Mouse (Mus musculus) midbrain, embryonic 16.5 days (tissue): ENCODE data around the gene Cd300lb. TPM values are rescaled to one million over a fixed set of nuclear protein-coding genes. Genes with fewer than 3 reads are reported as not detected.

Source experiments
- ATAC-seq: fragments of 200-750 bp; cut with Nextera tagmentation; 2 replicates; pipeline ENCODE4 v1.8.0; 2017; ENCODE audit warnings: moderate TSS enrichment
- H3K27ac ChIP-seq: fragments of 300-500 bp; sonication (generic); 2 replicates; pipeline ENCODE4 v1.5.1; 2014; ENCODE audit warnings: mild to moderate bottlenecking, low read length, mixed read lengths
- H3K27me3 ChIP-seq: fragments of 300-500 bp; sonication (generic); 2 replicates; pipeline ENCODE4 v1.6.1; 2014; ENCODE audit warnings: low read depth, low read length, mixed read lengths; ENCODE audit not compliant: control insufficient read depth, insufficient read depth
- H3K36me3 ChIP-seq: fragments of 300-500 bp; sonication (generic); 2 replicates; pipeline ENCODE4 v1.6.1; 2014; ENCODE audit warnings: mild to moderate bottlenecking, low read length, moderate library complexity, mixed read lengths; ENCODE audit not compliant: control insufficient read depth, insufficient read depth
- H3K4me1 ChIP-seq: fragments of 300-500 bp; sonication (generic); 2 replicates; pipeline ENCODE4 v1.6.1; 2014; ENCODE audit warnings: mild to moderate bottlenecking, low read length, mixed read lengths; ENCODE audit not compliant: control insufficient read depth, insufficient read depth
- H3K4me2 ChIP-seq: fragments of 300-500 bp; sonication (generic); 2 replicates; pipeline ENCODE4 v1.6.1; 2014; ENCODE audit warnings: mild to moderate bottlenecking, low read length, mixed read lengths
- H3K4me3 ChIP-seq: fragments of 300-500 bp; sonication (generic); 2 replicates; pipeline ENCODE4 v1.5.1; 2014; ENCODE audit warnings: low read depth, mild to moderate bottlenecking, low read length, moderate library complexity, mixed read lengths
- H3K9ac ChIP-seq: fragments of 300-500 bp; sonication (generic); 2 replicates; pipeline ENCODE4 v1.6.1; 2014; ENCODE audit warnings: low read depth, low read length, mixed read lengths
- H3K9me3 ChIP-seq: fragments of 300-500 bp; sonication (generic); replicated peaks from 2 replicates; pipeline ENCODE4 v1.6.1; 2014; ENCODE audit warnings: mild to moderate bottlenecking, low read length, mixed read lengths; ENCODE audit not compliant: control insufficient read depth, poor library complexity, severe bottlenecking
- whole genome bisulfite sequencing: fragments of 180-500 bp; shearing (Covaris S2); extraction: QIAGEN DNeasy Blood & Tissue Kit; methylation state at CpG from one replicate; pipeline ENCODE4 v1.1.7; 2014; 5-methylcytosine and 5-hydroxymethylcytosine counted together
- polyA plus RNA-seq: library from polyadenylated mRNA; unstranded; fragments of >200 nt; fragmentation: Nextera tagmentation; extraction: Ambion mirVana; gene quantifications from 2 replicates; pipeline ENCODE4 v1.2.1, GENCODE M21; 2015

The Cd300lb gene
- polyA plus RNA-seq, 1 experiment from 2014 or later = not detected

DNA sequence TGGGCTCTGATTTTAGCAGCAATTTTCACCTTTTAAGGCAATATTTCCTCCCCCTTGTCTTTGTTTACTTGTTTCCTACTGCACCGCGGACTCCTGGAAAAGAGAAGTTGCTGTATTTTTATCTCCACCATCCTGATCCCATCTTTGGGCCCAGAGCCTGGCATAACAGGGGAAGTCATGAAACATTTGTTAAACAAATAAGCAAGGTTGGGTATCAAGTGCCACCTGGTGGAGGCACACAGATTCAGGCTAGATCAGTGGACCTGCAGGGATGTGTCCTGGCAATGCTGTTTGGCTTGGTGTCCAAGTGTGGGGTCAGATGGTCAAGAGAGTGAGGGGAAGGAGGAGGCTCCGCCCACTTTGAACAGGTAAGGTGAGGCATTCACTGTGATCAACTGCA lies 57.0 kb downstream of the Cd300lb start:
- 63% methylated on average over 3 of the region's 3 CpGs for WGBS
- Histone ChIP-seq H3K9ac (no peak overlapping the region), H3K4me3 (no peak overlapping the region), H3K4me2 (no peak overlapping the region), H3K9me3 (no peaks in the 10 kb centered on the region), H3K4me1 (peaks cover 3% of the 10 kb centered on the region; the same call in 1 of the 2 replicates), H3K27ac (no peak overlapping the region), H3K36me3 (no peaks in the 10 kb centered on the region), H3K27me3 (no peaks in the 10 kb centered on the region)
- no peak for ATAC-seq

DNA sequence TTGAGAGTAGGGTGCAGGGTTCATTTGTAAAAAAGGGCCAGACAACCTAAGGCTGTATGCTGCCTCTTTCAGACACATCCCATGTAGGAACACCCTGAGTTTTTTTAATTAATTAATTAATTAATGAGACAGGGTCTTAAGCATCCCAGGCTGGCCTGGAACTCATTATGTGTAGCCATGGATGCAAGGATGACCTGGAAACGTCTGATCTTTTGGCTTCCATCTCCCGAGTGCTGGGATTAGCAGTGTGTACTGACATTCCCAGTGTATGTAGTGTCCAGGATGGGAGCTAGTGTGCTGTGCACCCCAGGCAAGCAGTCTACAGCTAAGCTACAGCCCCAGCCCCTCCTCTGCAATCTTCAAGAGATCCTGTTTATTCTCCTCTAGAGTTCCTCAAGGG lies 57.6 kb downstream of the Cd300lb start:
- Histone ChIP-seq H3K9me3 (no peaks in the 10 kb centered on the region), H3K4me3 (no peak overlapping the region), H3K27ac (no peak overlapping the region), H3K27me3 (no peaks in the 10 kb centered on the region; the same call in 1 of the 2 replicates), H3K4me1 (peaks cover 3% of the 10 kb centered on the region; the same call in 1 of the 2 replicates), H3K36me3 (no peaks in the 10 kb centered on the region), H3K9ac (no peak overlapping the region), H3K4me2 (no peak overlapping the region)
- WGBS = 36% methylated on average over 2 of the region's 2 CpGs
- no peak for ATAC-seq

DNA sequence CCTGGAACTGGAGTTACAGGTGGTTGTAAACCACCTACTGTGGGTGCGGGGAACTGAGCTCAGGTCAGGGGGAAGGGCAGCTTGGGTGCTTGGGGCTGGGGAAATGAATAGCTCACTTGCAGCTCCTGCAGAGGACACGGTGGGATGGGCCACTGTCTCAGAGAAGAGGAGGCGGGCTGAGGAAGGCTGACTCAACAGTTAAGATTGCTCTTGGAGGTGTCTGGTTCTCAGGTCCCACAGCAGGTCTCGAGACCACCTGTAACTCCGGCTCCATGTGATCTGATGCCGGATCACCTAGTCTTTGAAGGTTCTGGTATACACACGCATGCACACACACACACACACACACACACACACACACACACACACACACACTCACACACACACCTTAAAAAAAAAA lies 58.0 kb downstream of the Cd300lb start:
- Histone ChIP-seq H3K27ac (no peak overlapping the region), H3K4me2 (no peak overlapping the region), H3K9me3 (no peaks in the 10 kb centered on the region), H3K27me3 (no peaks in the 10 kb centered on the region; the same call in 1 of the 2 replicates), H3K4me3 (no peak overlapping the region), H3K36me3 (no peaks in the 10 kb centered on the region), H3K9ac (no peak overlapping the region), H3K4me1 (peaks cover 3% of the 10 kb centered on the region; the same call in 1 of the 2 replicates)
- WGBS = 60% methylated on average over 7 of the region's 7 CpGs
- ATAC-seq = no peak

DNA sequence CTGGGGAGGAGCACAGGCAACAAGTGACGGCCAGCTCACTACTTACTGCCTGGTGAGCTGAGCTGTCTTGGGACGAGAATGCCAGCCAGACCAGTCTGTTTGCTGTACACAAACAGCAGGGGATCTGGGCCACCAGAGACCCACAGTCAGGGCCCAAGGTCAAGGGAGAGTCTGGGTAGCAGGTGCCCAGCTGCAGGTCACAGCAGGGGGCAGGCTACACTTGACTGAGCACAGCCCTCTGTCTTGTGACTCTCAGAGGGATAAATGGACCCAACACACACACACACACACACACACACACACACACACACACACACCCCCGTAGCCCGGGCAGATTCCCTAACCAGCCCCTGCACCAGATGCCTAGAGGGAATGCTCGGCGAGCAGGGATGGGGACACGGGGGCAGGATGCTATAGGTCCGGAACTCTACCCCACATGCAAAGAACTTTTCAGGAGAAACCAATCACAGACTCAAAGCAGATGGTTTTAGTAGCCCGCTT lies 58.8 kb downstream of the Cd300lb start:
- no peak for ATAC-seq
- Histone ChIP-seq H3K27ac (no peak overlapping the region), H3K4me2 (no peak overlapping the region)

DNA sequence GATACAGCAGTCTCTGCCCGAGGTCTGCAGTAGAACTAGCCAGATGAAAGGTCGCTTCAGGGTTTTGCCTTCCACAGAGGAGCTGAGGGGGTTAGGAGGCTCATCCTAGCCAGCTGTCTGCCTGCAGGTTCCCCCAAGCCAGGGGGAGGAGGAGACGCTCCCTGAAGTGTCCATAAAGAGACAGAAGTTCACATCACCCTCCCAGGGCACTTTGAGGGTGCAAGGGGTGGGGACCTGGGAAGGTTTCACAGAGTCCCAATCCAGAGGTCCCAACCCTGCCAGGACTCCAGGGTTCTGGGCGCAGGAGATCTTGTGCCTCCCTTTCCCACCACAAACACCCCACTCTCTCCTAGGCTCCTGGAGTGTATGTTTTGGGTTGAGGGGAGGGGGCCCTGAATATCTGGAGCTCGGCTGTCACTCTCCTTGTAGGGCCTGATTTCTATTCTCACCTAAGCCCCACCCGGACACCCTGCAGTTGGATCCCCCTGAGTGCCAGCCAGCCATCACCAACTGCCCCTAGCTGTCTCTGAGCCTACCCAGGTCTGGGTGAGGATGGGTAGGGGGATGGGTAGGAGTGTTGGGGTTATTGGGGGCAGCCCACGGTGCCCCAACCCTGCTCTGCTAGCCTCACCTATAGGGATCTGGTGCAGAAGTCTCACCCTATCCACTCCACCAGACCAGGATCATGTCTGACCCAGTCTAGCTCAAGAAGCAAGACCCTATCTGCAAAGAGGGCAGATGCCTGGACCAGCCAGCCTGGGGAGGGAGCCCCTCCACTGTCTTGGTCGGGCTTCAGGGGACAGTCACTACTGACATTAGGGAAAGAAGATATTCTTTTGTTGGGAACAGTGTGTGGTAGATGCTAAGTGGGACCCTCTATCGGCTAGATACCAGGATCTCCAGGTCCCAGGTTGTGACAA lies 59.7 kb downstream of the Cd300lb start:
- ATAC-seq = no peak
- Histone ChIP-seq H3K9me3 (no peaks in the 10 kb centered on the region), H3K9ac (no peak overlapping the region), H3K36me3 (no peaks in the 10 kb centered on the region), H3K4me3 (no peak overlapping the region), H3K27me3 (no peaks in the 10 kb centered on the region; the same call in 1 of the 2 replicates), H3K27ac (no peak overlapping the region), H3K4me1 (peaks cover 3% of the 10 kb centered on the region; the same call in 1 of the 2 replicates), H3K4me2 (no peak overlapping the region)
- 66% methylated on average over 9 of the region's 9 CpGs for WGBS

More for the DNA sequence above, 58.8 kb downstream of the Cd300lb start:
- H3K4me3 ChIP-seq = no peak overlapping the region
- H3K9ac ChIP-seq = no peak overlapping the region
- peaks cover 3% of the 10 kb centered on the region; the same call in 1 of the 2 replicates for H3K4me1 ChIP-seq
- H3K36me3 ChIP-seq = no peaks in the 10 kb centered on the region
- H3K9me3 ChIP-seq = no peaks in the 10 kb centered on the region
- 17% methylated on average over 9 of the region's 9 CpGs for WGBS
- H3K27me3 ChIP-seq = no peaks in the 10 kb centered on the region; the same call in 1 of the 2 replicates

DNA sequence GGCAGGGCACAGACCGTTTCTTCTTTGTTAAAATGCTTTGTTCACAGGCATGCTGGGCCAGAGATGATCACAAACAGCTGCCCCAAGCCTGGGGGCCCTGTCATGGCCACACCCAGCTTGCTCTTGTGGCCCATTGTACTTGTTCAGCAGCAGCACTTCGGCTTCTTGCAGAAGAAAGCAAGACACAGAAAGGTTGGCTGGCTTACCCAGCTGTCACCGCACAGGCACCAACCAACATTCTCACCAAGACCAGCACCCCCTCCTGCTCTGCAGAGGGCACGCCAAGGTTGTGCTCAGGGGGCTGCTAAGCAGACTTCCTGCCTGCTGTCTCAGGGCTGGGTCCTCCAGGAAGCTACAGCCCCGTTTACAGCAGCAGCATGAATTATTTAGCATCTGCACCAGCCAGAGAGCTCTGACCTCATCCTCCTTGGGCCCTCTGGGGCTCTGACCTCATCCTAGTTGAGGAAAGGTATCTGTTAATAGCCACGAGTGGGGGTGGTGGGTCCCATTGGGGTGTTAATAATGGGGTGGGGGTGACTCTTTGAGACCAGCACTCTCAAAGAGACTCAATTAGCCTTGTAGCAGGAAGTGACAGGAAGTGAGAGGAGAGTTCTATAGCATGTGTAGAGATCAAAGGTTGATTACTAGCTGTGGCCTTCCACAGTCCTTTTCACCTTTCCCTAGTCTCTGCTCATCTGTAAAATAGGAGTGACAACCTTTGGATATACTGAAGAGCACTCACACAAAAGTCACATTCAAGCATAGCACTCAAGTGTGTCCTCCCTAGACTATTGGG lies 61.0 kb downstream of the Cd300lb start:
- Histone ChIP-seq H3K4me2 (no peak overlapping the region), H3K36me3 (no peaks in the 10 kb centered on the region), H3K27me3 (no peaks in the 10 kb centered on the region; the same call in 1 of the 2 replicates), H3K27ac (no peak overlapping the region), H3K4me1 (peaks cover 3% of the 10 kb centered on the region; the same call in 1 of the 2 replicates), H3K9ac (no peak overlapping the region), H3K4me3 (no peak overlapping the region), H3K9me3 (no peaks in the 10 kb centered on the region)
- no peak for ATAC-seq
- WGBS = 24% methylated on average over 6 of the region's 6 CpGs

Other genes starting within 250 kb of the Cd300lb start
- 2.2 and 3.1 TPM in 2 replicates for gene Dnaic2, start 207.0 kb downstream of the Cd300lb start, polyA plus RNA-seq
- 0.47 and 0.67 TPM in 2 replicates for gene Kif19a, start 169.0 kb downstream of the Cd300lb start, polyA plus RNA-seq
- gene Btbd17, start 138.4 kb downstream of the Cd300lb start, polyA plus RNA-seq = 19.6 and 20.6 TPM in 2 replicates
- gene Gpr142, start 135.5 kb downstream of the Cd300lb start, polyA plus RNA-seq = not detected in 2 replicates
- gene Gprc5c, start 83.2 kb downstream of the Cd300lb start, polyA plus RNA-seq = 5.4 and 7.4 TPM in 2 replicates
- gene Cd300a, start 44.3 kb downstream of the Cd300lb start, polyA plus RNA-seq = 1.2 and 1.3 TPM in 2 replicates
- not detected in 2 replicates for gene Cd300c, start 34.8 kb upstream of the Cd300lb start, polyA plus RNA-seq
- not detected in 2 replicates for gene Cd300ld, start 55.5 kb upstream of the Cd300lb start, polyA plus RNA-seq
- gene Cd300c2, start 67.5 kb upstream of the Cd300lb start, polyA plus RNA-seq = 0.94 and 0.95 TPM in 2 replicates
- not detected in 2 replicates for gene Cd300ld2, start 81.8 kb upstream of the Cd300lb start, polyA plus RNA-seq
- not detected in 2 replicates for gene Cd300ld4, start 92.6 kb upstream of the Cd300lb start, polyA plus RNA-seq
- not detected in 2 replicates for gene Cd300ld5, start 103.4 kb upstream of the Cd300lb start, polyA plus RNA-seq
- not detected in 2 replicates for gene Cd300ld3, start 114.0 kb upstream of the Cd300lb start, polyA plus RNA-seq
- 0.11 TPM in 1 of 2 replicates, not detected in the other for gene Cd300e, start 127.8 kb upstream of the Cd300lb start, polyA plus RNA-seq
- gene Rab37, start 157.0 kb upstream of the Cd300lb start, polyA plus RNA-seq = 1.0 TPM in 2 replicates
- gene Cd300lf, start 199.6 kb upstream of the Cd300lb start, polyA plus RNA-seq = 0.34 TPM in 1 of 2 replicates, not detected in the other
- 47.5 and 57.5 TPM in 2 replicates for gene Slc9a3r1, start 229.0 kb upstream of the Cd300lb start, polyA plus RNA-seq